8 mouse cellular contexts compared by ENCODE assay signal in the genomic region with DNA sequence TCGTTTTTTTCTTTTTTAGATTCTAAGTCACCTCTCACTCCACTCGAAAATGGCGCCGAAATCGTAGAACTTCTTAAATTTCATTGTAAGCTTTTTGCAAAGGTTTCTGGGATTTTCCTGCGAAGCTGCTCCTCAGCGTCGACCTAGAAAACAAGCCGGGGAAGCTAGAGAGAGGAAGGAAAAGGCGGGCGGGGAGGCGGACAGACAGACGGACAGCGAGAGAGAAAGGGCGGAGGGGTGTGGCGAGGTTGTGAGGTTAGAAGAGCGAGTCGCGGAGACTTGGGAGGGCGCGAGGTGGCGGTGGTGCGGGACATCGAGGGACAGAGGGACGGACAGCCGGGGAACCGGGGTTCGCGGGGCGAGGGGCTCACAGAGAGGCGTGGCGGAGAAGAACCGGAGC.
DNase-seq lines count a peak whose midpoint lies in the region; ATAC-seq and TF ChIP-seq lines count a peak whose summit lies in the region.

No protein-coding gene starts in this region.

- no peak for TF ChIP-seq POLR2A in bone marrow, adult 2 months (IDR thresholded peaks at IDR 0.05; ENCODE audit: borderline replicate concordance, control insufficient read depth, low read depth, low read length)

- H3K4me2 ChIP-seq in lung, embryonic 16.5 days (ENCODE audit: low read depth, low read length): no peak overlapping the region

- DNase-seq in gastrocnemius, adult 18-20 months (ENCODE audit: low spot score): peak; percentile 11
- no peak for DNase-seq in gastrocnemius, postnatal 10 days
- DNase-seq in heart, adult 8-10 months (ENCODE audit: low spot score): peak; percentile 31
- DNase-seq in kidney, adult 8-10 months: peak; percentile 26 to 35
- peak; percentile 60 for DNase-seq in retina, postnatal 1 day
- DNase-seq in cerebellum, adult 11 months: no peak

- no peak for TF ChIP-seq CTCF in bone marrow, adult 2 months (IDR thresholded peaks at IDR 0.05; ENCODE audit: control insufficient read depth, insufficient read depth, low read length)

- H3K4me3 ChIP-seq in bone marrow, adult 2 months (replicated peaks; ENCODE audit: control insufficient read depth, low read depth, low read length): peak overlapping the region; percentile 77
- H3K4me3 ChIP-seq in lung, embryonic 16.5 days (ENCODE audit: low read length): peak overlapping the region; percentile 52

- H3K4me1 ChIP-seq in bone marrow, adult 2 months (ENCODE audit: control insufficient read depth, insufficient read depth, low read length): no peaks in the 10 kb centered on the region; the same call in 1 of the 2 replicates
- H3K4me1 ChIP-seq in lung, embryonic 16.5 days (replicated peaks; ENCODE audit: control insufficient read depth, insufficient read depth, low read length): peaks cover 8% of the 10 kb centered on the region; the same call in 1 of the 2 replicates

- peak overlapping the region; percentile 76 for H3K27ac ChIP-seq in bone marrow, adult 2 months (ENCODE audit: control insufficient read depth, insufficient read depth, low read depth, low read length, poor library complexity)
- peak overlapping the region; percentile 94 for H3K27ac ChIP-seq in lung, embryonic 16.5 days (ENCODE audit: low read length)

- no peak for ATAC-seq in lung, embryonic 16.5 days (ENCODE audit: low read depth)

- H3K9me3 ChIP-seq in lung, embryonic 16.5 days (ENCODE audit: control insufficient read depth, low read length): no peaks in the 10 kb centered on the region

- H3K27me3 ChIP-seq in lung, embryonic 16.5 days (ENCODE audit: control insufficient read depth, insufficient read depth, low read depth, low read length): no peaks in the 10 kb centered on the region

- H3K9ac ChIP-seq in lung, embryonic 16.5 days (ENCODE audit: low read length): peak overlapping the region; percentile 86

- 16% methylated on average over 30 of the region's 33 CpGs for WGBS in bone marrow, adult 2 months
- 17% methylated on average over 32 of the region's 33 CpGs for WGBS in lung, embryonic 16.5 days

- no peaks in the 10 kb centered on the region for H3K36me3 ChIP-seq in lung, embryonic 16.5 days (ENCODE audit: control insufficient read depth, insufficient read depth, low read length)

Comparison
In these comparisons a context has a peak if more than half of its experiments do, and no peak if none do; other contexts are left out.
1. DNase-seq: peak in gastrocnemius, adult 18-20 months (single experiment), heart, adult 8-10 months (single experiment), kidney, adult 8-10 months (2 of 2) and retina, postnatal 1 day (single experiment); none in gastrocnemius, postnatal 10 days (single experiment) and cerebellum, adult 11 months (single experiment).